Mouse (Mus musculus) stomach, postnatal 0 days (tissue): ENCODE data around the gene Gm45783.
"Not testable (repeated sequence)": the region's sequence is repeated elsewhere in the genome, so short reads cannot be mapped to it uniquely, and the experiment has no call there.

ENCODE experiments used
- CTCF ChIP-seq: IDR thresholded peaks from 2 replicates; pipeline ENCODE4 v1.5.1; 2016; ENCODE audit warnings: antibody characterized with exemption, low read depth, mild to moderate bottlenecking, moderate library complexity
- EP300 ChIP-seq: optimal IDR thresholded peaks from 2 replicates; pipeline ENCODE3; 2016; ENCODE audit warnings: antibody characterized with exemption

GRCm38 (mm10) chr7:7399603-7400002, 25.2 kb upstream of the Gm45783 start, which contains the start of gene Vmn2r31:
- TF ChIP-seq CTCF, EP300: not testable (repeated sequence)
